Mouse (Mus musculus): ENCODE results near the gene Hes5.

- no peak for TF ChIP-seq EP300 (IDR thresholded peaks at IDR 0.05; ENCODE audit: low read depth)
- TF ChIP-seq CTCF (IDR thresholded peaks at IDR 0.05; ENCODE audit: low read depth) = no peak
Observed at GRCm38 (mm10) chr4:154940156-154940555, 20.6 kb upstream of the Hes5 start.
